Mouse (Mus musculus) left cerebral cortex, adult 9 months (tissue): ENCODE results near the gene Ppp1r12c.
A peak's percentile ranks its signal among the peaks of the same experiment; 100 is the strongest.

Source experiments
- DNase-seq, 2 experiments: peaks; one replicate each; pipeline ENCODE4 v3.0.0; 2022; ENCODE audit warnings: low spot score in 2 of 2

Gene Ppp1r12c

DNA sequence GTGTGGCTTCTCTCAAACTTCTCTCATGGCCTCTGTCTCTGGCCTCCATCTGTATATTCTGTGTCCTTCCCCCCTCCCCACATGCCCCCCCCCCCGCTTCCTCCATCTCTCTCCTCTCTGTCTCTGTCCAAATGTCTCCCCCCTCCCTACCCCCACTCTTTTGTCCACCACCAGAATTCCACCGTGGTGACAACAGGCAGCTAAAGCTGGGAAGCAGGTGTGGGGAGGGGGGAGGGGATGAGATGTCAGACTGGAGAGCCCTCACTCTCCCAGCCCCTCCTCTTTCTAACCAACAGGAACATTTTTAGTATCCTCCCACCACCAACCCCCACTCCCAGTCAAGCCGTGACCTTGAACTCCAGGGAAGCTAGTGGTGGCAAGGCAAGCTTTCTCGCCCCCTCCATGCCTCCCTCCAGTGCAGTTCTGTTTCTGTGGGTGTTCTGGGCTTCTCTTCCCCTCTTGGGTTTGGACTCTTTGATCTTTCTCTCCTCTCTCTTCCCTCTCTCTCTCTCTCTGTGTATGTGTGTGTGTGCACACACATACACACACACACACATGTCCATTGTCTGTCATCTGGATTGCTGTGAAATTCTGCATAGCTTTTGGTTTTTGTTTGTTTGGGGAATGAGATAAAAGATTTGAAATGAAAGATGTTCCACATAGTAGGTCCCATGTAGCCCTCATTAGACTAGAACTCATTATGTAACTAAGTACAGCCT, 15.0 kb upstream of the Ppp1r12c start, which contains the start of gene Tnnt1:
TSS of gene Tnnt1 (minus strand) at position 51 of the 719 bp plus-strand sequence.
- DNase-seq = no peak

DNA sequence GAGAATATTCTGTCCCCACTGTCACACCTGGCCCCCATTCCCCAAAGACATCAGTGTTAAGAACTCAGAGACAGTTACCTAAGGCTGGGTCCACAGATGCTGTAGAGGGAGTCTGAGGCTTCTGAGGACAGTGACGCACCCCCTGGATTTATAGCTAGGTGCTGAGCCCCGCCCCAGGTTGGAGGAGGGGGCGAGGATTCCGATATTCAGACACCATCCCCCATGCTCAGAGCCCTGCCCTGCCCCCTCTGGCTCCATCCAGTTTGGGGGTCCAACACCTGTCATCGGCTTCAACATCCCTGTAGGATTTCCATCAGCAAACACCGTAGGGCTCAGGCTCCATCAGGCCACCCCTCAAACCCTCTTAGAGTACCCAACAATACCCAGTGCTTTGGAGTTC, 14.4 kb upstream of the Ppp1r12c start:
- no peak for DNase-seq

DNA sequence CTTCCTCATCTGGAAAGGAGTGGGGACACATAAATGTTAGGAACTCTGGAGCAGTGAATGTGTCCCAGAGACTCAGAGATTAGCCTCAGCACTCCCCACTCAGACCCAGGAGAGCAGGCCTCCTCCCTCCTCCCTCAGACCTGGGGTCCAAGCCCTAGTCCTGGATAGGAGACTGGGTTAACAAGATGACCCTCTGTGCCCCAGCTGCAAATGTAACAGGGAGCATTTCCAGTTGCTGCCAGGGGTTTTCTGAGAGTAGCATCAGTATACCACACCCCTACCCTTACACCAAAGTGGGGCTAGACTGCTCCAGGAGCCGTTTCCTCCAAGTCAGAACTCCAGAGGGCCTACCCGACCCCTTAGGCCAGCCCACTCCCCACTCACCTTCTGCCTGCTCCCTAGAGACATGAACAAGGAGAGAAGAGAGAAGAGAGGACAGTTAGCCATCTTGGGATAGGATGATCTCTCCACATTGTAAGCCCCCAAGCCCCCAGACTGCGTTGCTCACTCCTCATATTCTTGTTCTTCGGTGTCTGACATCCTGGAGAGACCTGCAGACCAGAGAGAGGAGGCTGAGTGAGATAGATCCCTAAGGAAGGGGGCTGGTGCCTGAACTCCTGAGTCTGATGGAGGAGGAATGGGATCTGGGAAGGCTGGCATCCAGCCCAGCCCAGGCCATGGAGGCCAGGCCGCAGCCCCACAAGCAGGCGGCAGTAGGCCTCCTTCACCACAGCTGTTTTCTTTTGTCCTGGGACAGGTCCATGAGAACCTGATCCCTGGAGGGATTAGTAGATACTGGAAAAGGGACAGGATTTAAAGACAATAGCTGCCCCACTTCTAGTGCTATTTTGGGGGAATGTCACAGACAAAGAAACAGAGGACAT, 12.6 kb upstream of the Ppp1r12c start:
- no peak for DNase-seq

DNA sequence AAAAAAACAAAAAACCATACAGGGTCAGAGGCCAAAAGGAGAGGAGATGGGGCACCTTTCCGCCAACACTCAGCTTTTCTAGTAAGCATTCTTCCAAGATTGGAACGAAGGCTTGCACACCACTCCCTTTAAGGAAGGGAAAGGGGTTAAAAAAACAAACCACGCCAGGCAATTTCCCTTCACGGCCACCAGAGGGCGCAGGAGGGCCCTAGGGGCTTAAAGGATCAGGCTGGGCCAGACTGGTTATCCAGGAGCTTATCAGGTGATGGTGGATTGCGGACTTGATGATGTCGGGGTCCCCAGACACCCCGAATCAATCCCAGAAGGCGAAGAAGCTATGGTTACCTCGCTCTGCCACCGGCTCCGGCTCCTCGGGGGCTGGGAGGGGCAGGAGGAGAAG, 11.8 kb upstream of the Ppp1r12c start:
- no peak for DNase-seq

DNA sequence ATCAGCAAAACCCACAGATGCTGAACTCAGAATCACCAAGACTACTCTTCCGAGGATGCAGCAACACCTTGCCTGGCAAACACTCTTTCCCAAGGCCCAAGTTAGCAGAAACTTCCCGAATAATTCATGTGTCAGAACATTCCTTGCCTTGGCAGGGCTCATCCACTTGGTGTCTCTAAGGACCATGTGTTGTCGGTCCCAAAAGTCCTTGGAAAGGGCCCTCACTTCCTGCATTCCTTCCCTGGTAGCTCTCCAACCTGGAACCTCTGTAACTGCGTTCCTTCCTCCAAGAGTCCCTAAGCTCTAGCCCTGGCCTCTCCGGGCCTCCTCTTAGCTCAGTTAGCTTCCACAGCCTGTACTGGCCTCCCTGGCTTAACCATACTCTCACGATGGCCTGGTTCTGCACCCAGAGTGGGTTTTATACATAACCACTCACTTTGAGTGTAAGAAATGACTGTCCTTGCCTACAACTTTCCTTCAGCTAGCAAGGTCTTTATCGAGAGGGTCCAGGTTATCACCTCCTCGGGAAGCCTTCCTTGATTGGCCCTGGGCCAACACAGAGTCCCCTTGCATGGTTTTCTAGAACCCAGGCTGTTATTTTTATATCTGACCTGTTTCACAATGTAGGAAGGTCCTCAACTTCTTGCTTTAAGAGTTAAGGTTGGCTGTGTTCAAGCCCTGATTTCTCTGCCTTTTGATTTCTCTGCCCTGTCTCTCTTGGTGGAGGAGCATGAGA, 10.2 kb upstream of the Ppp1r12c start:
- DNase-seq = no peak

DNA sequence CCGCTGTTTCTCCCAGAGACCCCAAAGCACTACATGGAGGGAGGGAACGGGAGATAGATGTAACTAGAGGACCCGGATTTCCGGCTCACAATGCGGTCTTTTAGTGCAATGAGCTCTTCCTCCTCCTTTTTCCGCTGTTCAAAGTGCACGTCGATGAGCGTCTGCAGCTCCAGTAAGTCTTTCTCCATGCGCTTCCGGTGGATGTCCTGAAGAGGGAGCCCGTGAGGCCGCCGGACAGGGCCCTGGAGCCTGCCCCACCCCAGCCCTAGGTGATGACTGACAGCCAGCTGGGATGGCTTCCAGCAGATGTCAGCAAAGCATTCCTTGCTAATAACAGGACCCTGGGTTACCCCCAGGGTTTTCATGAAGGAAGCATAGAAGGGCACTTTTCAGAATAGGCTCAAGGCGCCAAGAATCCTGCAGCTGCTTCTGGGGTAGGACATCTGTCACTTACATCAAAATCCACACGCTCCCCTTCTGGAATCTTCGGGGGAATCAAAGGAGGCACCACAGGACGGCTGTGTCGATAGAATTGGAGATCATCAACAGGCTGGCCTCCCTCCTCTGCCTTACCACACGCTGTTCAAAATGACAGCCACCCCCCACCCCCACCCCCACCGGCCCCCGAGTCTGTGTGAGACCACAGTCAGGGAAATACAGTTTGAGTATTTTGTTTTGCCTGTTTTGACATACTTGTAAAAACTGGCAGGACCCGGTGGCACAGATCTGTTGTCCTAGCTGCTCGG, 8.6 kb upstream of the Ppp1r12c start:
- DNase-seq = no peak

DNA sequence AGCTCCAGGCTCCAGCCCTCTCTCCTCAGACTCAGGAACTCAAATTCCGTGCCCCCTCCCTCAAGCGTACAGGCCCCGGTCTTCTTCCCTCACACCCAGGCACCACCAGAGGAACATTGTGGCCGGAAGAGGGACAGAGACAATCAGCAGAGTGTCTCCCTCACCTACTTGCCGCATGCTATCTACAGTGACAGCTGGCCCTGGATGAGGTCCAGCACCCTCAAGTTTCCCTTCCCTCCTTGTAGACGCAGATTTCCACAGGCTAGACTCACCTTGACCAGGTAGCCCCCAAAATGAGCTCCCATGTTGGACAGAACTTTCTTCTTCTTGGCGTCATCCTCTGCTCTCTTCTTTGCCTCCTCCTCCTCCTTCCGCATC, 7.2 kb upstream of the Ppp1r12c start:
- no peak for DNase-seq

DNA sequence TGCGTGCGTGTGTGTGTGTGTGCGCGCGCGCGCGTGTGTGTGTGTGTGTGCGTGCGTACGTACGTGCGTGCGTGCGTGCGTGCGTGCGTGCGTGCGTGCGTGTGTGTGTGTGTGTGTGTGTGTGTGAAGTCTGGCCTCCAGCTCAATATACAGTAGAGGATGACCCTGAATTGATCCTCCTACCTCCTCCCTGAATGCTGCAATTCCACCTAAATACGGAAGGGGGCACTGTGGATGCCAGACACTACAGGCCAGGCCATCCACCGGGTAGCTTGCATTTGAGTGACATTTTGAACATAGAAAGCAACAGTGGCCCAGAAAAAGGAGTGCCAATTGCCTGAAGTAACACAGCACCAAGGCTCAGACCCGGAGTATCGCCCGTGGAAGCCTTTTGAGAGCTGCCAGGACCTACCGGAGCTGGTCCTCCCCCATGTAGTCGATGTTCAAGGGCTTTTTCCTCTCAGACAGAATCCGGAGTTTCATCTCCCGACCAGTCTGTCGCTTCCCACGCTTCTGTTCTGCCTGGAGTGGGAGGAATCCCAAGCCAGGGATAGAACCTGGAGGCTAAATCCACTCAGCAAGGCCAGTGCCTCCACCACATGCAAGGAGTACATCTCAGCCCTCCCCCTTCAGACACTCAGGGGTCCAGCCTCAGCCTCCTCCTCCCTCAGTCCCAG, 6.7 kb upstream of the Ppp1r12c start:
- peak in 1 of 2 experiments; percentile 63 for DNase-seq

DNA sequence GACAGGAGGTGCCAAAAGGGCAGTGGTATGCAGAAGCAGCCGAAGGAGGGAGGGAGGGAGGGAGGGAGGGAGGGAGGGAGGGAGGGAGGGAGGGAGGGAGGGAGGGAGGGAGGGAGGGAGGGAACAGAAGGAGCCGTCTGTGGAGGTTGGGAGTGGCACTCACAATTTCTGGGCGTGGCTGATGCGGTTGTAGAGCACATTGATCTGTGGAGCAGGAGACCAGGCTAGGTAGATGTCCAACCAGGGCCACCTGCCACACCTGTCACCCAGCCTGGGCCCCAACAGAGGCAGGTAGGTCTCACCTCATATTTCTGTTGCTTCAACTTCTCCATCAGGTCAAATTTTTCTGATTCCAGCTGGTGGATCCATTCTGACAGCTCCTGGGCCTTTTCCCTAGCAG, 5.7 kb upstream of the Ppp1r12c start:
- no peak for DNase-seq

DNA sequence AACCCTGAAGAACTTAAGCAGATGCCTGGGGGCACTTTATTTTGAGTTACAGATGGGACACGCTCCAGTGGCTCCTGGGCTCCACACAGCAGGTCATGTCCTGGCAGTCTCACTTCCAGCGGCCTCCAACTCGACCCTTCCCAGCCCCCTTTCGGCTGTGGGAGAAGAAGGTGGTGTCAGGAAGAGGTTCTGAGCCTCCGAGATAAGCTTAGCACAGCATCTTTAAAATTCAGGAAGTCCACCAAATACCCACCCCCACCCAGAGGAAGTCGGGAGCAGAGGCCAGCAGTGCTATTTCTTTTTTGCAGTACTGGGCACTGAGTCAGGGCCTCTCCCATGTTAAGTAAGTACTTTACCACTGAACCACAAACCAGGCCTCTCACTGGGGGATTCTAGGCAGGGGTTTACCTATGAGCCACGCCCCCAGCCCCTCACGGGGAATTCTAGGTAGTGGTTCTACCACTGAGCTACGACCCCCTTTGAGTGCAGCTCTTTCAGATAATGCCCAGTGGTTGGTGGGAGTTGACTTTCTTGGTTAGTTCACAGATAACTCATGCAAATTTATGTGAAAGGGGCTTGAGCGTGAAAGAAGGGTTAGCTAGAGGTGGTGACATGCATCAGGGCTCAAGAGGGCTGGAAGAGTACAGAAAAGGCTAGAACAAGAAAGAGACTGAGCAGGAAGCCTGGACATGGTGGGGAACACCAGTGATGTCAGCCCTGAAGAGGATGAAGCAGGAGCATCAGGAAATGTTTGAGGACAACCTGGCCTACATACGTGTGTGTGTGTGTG, 3.4 kb upstream of the Ppp1r12c start:
- DNase-seq = no peak

DNA sequence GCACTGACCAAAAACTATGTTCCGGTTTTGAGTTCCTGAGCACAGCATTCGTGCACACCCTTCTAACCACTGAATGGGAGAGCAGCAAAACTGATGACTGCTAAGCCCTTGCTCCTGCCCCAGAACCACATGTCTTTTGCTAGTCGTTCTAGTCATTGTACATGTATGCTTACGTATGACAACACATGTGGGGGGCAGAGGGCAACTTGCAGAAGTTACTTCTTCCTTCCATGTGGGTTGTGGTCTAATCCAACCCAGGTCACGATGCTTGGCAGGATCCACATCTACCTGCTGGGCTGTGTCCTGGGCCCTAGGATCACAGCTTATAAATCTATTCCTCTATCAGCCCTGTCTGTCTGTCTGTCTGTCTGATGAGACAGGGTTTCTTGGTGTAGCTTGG, 2.4 kb upstream of the Ppp1r12c start:
- DNase-seq = no peak

DNA sequence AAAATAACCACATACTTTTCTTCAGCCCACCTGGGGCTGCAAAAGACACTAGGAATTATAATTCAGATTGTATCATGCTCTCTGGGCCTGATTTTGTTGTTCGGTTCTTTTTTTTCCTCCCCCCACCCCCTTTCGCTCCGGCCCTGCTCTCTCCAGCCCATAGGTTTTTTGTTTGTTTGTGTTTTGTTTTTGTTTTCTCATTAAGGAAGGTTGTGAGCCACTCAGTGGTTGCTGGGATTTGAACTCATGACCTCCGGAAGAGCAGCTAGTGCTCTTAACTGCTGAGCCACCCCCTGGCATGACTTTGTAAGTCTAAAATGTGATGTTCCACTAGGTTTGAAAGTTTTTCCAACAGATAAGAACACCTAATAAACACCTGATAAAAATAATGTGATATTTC, 1.6 kb upstream of the Ppp1r12c start:
- DNase-seq = no peak

DNA sequence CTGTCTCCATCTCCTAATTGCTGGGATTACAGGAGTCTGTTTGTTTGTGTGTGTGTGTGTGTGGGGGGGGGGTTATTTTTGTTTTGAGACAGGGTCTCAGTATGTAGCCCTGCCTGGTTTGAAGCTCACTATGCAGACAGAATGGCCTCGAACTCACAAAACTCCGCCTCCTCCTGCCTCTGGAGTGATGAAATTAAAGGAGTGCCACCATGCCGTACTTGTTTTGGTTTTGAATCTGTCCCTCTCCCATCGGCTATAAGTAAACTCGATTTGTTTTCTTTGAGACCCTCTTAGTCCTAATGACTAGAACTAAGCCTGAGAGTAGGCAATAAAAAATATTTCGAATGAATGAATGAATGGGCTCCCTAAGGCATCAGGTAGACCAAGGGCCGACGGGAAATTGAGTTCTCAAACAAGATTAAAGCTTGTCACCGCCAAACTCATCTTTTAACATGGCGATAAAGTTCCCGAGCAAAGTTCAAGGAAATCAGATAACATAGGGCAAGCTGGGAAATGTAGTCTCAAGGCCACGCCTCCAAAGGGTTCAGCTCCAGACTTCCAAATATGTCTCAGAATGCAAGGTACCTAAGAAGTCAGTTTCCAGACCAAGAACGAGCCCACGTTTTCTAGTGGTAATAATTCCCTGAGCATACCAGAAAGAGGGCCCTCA, 1.1 kb upstream of the Ppp1r12c start:
- peak; percentile 69 to 84 for DNase-seq

DNA sequence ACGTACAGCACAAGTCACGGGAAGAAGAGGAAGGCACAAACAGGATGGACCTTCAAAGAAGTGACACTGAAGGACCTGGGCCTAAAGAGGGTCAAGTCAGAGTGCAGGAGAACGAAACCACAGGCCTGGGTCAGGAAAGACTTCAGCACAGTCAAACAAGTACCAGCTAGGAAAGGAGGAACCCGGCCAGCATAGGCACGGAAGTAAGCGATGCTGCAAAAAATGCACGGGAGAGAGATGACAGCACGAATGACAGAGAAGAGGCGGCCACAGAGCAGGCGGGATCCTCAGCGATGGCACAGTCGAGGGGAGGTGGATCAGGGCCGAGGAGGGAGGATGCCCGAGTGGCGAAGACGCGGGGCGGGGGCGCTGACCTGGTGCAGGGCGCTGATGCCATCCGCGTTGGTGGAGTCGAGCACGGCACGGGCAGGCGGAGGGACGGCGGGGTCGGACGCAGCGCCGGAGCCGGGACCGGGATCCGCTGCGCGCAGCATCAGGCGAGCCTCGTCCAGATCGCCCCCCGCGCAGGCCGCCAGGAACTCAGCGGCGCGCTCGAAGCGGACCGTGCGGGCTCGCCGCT, 498 bp downstream of the Ppp1r12c start:
- DNase-seq = peak in 1 of 2 experiments; percentile 40

DNA sequence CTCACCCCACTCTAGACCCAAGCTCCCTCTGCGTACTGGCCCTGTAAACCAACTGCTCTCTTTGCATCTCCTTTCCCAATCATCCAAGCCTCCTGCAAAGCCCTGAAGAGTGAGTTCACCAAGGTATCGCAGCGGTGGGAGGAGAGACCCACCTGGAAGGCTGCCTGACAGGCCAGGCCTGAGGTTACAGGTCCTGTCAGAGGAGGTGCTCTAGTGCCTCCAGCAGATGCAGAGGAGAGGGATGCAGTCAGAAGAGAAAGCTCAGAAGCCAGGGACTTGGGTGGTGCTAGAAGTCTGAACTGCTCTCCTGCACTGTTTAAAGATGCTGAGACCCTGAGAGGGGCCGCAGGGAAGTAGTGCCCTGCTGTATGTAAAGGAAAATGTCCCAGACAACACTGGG, 2.4 kb downstream of the Ppp1r12c start:
- no peak for DNase-seq

DNA sequence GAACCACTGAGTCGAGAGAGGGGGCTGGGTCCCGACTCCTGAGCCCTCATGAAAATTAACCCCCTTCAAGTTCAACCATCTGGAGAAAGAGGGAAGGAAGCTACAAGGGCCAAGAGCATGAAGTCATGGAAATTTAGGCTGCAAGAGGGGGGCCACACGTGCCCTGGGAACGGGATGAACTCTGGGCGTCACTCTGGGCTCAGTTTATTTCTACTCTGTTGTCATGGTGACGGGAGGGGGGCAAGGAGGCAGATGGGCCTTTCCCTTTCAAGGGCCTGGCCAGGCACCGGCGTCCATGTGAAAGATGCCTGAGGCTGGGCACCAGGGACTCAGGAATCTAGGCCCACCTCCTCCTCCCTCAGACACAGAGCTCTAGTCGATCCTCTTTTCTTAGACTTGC, 3.2 kb downstream of the Ppp1r12c start:
- no peak for DNase-seq

DNA sequence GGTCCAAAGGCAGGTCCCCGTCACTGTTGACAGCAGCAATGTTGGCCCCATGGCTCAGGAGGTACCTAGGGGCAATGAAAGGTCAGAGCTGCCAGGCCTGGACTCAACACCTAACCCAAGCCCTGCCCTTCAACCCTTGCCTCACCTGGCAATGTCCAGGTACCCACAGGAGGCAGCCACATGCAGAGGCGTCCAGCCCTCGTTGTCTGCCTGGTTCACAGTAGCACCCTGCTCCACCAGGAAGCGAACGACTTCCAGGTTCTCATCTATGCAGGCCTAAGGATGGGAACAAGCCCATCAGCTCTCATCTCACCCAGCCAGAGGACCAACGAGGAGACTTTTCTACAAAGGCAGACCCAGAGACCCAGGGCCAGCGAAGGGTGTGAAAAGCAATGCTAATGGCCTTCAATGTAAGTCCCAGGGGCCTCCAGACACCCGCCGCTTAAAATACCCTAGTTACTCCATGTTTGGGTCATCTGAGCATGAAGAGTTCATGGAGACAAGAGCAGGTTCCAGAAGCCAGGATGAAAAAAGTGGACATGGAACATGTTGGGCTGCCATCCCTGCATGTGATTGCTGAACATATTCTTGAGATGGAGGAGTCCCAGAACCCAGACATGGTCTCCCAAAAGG, 4.1 kb downstream of the Ppp1r12c start:
- no peak for DNase-seq

DNA sequence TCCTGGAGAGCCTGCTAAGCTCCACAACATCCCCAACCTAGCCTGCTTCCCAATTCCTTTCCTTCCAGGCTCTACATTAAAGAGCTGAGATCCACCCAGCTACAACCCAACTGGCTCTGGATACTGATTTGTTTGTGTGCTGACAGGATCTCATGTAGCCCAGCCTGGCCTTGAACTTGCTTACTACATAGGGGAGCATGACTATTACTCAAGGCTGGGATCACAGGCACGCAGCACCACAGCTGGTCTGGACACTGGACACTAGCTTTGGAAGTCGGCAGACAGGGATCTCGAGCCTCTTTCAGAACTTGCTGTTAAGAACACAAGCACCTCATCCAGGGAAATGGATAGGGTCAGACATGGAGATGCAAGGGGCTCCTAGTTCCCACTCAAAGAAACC, 5.0 kb downstream of the Ppp1r12c start:
- no peak for DNase-seq

DNA sequence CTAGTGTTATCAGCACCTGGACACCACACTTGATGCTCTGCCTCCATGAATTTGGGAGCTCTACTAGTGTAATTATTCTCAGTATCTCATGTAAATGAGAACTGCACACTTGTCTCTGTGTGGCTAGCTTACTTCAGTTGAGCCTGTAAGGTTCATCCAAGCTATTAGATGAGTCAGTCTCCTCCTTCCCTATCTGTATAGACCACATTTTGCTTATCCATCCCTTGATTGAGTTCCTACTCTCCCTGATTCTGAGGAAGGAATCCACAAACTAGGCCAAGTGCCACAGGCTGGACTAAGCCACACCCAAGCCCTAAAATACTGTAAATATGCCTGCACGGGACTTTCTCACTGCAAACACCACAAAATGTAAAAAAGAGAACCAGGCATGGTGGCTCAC, 7.5 kb downstream of the Ppp1r12c start:
- no peak for DNase-seq
